Mouse (Mus musculus) spleen, postnatal 10 days (tissue): ENCODE data around the gene Degs2.
"Not testable (repeated sequence)": the region's sequence is repeated elsewhere in the genome, so short reads cannot be mapped to it uniquely, and the experiment has no call there.

ENCODE experiments used
- DNase-seq, 2 experiments: peaks; one replicate each; pipeline ENCODE4 v3.0.0; 2021 to 2022; ENCODE audit warnings: low spot score in 2 of 2

The Degs2 gene

DNA sequence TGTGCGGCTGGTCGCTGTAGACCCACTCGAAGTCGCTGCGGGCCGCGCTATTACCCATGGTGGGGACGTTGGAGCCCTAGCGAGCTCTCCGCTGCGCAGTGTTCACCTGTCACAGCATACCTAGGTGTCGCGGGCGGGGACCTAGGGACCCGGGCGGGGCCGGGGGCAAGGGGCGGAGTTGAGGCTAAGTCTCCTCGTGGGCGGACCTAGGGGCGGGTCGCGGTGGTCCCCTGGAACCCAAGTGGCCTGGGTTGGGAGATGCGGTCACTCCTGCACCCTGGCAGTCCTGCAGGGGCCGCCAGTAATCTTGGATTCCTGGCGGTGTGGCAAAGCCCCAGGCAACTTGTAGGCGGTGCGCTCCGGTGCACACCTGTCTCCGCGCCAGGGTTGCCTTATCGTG lies at the start of gene Degs2:
TSS of gene Degs2 (minus strand) at position 131 of the 400 bp plus-strand sequence.
- no peak for DNase-seq

DNA sequence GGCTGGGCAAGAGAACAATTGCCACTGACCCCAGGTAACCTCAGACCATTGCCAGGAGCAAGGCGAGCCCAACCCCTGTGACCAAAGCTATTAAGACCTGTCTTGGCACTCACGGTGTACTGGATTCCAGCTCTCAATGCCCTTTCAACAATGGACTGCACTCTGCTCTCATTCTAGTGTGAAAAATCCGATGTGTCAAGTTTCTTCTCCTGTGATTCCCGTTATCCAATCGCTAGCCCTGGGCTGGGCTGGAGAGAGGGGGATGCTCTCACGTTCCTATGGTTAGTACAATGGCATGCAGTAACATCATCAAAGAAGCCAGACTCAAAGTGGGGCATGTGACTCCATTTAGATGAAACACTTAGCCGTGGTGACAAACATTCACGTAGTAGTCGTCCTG lies 49.7 kb upstream of the Degs2 start:
- no peak for DNase-seq

DNA sequence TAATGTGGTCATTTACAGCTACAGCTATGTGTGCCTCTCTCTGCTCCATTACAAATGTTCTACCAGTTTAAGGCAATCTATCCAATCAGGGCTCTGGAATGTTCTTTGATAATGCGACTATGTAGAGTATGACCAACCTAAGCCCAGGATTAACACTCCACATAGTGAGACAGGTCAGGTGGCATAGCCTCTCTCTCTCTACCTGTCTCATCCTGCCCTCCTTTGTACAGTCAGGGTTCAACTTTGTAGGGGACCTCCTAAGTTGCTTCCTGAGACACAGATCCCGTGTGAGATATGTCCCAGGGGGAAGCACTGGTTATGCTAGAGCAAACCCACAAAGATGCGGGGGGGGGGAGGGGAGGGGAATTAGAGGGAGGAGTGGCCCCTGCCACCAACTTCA lies 48.1 kb upstream of the Degs2 start:
- no peak for DNase-seq

DNA sequence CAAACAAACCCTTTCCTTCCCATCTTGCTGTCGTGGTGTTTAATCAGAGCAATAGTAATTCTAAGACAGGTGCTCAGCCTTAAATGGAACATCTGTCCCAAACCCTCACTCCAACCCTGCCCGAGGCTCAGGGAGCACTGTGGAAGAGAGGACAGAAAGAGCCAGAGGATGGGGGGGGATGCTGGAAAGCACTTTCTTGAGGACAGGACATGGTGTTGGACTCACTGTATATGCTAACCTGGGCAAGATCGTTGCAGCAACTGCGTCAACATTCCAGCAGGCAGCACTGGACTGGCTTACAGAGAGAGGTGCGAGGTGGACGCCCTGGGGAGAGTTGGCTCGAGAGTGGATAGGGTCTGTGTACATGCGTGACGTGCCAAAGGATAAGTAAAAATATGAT lies 47.3 kb upstream of the Degs2 start:
- no peak for DNase-seq

DNA sequence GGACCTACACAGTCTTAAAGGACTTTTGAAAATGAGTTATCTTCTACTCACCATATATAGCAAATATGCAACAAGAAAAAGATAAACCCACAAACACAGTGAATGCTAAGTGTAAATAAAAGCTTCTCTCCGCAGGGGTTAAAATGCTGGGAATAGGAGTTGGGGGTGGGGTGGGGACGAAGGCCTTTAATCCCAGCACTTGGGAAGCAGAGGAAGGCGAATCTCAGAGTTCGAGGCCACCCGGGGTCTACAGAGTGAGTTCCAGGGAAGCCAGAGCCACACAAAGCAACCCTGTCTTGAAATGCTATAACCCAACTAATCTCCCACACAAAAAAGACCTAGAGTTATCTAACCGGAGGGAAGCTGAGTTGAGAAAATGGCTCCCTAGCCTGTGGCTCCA lies 46.9 kb upstream of the Degs2 start:
- DNase-seq: no peak

DNA sequence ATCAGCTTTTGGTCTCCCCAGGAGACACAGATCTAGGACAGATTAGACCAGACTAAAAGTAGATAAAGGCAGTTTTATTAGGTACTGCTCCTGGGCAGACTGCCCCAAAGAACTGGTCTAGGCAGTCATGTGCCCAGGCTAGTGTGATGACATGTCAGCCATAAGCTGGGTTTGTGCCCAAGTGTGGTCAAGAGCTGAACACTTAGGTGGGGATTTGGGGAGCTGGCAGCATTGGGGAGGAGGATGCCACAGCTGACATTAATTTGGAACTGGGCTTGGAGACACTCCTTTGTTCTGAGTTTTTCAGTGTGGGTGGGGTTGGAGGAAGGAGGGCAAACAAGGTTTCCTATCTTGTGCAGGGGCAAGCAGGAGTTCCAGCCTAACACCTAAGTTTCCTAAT lies 43.9 kb upstream of the Degs2 start:
- DNase-seq: no peak

DNA sequence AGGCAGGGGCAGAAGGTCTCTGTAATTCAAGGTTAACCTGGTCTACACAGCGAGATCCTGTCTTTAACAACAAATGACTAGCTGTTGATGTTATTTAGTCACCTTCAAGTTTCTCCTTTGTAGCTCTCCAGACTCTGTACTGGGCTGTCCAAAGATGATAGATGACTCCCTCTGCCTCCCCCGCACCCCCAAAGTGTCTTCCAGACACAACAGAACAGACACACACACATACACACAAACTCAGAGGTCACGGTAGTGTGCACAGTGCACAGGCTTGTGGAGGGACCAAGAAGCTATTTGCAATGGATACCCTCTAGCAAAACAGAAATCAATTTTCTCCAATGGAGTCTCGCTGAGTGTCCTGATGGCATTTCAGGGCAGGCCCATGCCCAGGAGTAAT lies 40.1 kb upstream of the Degs2 start:
- no peak for DNase-seq

DNA sequence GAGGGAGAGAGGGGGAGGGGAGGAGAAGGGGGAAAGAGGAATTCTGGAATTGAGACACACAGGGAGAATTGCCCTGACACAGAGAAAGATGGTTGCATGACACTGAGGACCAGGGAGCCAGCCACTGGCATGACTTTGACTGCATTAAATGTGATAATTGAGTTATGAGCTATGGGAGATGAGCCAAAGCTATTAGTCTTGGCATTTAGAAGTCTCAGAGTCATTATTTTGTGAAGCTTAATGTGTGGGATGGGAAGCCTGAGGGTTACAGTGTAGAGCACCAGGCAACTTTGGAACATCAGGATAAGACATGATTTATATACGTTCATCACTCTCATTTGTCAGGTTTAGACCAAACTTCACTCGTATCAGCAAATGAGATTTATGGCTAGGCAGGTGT lies 39.4 kb upstream of the Degs2 start:
- DNase-seq: no peak

DNA sequence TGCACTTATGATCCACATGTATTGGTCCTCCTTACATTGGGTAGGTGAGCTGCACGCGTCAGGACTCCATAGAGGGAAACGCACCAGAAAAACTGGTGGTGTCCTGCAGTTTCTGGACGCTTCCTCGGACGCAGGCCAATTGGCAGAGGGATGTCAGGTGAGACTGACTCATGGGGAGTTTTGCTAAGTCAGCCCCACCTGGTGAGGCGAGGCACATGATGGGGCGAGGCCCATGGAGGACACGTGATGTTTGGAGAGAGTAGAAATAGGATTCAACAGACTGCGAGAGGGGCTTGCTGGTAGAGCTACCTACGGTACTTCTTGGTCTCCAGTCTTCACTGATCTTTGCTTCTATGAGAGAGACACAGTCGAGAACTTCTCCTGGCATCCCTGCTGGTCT lies 36.6 kb upstream of the Degs2 start:
- DNase-seq: no peak

DNA sequence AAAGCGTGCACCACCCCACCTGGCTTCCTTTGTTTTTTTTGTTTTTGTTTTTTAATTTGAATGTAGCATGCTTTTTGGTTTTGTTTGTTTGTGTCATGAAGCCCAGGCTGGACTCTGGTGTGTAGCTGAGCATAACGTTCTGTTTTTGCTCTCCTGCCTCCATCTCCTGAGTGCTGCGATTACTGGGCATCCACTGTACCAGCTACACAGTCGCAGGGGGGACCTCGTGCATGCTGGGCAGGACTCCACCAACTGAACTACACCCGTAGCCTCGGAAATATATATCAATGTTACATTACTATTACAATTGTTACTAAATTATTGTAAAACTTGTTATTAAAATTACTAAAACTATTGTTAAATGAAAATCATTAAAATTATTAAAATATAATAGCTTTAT lies 35.7 kb upstream of the Degs2 start:
- no peak for DNase-seq

DNA sequence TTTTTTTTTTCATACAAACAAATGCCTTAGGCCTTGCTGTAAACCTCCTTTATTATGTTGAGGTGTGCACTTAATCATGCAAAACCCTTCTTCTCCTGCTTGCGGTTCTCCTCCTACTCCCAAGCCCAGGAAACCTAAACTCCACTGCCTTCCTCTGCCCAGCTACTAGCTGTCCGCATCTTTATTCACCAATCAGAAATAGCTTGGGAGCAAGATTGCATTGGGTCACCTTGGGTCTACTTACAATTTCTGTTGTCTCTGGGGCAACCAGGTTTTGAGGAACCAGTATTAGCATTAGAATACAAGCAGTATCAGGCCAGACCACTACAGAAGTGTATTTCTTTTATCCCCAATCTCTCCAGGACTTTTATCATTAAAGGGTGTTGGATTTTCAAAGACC lies 32.3 kb upstream of the Degs2 start:
- no peak for DNase-seq

DNA sequence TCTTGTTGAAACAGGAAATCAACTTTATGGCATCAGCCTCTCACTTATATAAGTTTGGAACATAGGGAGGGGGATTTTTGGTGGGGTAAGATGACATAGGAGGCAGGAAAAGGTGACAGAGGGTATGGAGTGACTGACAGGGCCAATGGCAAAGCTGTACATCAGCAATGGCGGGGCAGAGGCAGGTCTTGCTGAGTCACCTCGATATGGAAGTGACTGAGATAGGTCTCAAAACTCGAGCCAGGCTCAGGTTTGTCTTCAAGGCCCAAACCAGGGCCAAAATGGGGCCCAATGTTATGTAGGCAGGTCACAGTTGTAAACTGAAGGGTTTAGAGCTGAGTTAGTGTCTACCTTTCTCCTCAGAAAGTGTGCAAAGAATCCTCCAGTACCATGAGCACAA lies 21.7 kb upstream of the Degs2 start:
- no peak for DNase-seq

DNA sequence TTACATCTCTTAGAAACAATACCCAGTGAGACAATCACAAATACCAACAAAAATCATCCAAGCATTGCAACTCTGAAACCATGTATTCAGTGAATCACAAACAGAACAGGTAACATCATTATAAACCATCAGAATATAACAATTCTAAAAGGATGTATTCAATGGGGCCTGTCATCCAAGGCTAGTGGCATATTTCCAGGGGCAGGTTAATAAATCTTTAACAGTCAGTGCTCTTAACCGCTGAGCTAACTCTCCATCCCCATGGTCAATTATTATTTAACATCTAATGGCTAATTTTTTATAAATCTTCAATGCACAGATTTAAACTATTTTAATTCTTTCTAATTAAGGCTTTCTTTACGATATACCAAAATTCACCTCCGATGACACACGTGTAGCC lies 20.3 kb upstream of the Degs2 start:
- DNase-seq: no peak

DNA sequence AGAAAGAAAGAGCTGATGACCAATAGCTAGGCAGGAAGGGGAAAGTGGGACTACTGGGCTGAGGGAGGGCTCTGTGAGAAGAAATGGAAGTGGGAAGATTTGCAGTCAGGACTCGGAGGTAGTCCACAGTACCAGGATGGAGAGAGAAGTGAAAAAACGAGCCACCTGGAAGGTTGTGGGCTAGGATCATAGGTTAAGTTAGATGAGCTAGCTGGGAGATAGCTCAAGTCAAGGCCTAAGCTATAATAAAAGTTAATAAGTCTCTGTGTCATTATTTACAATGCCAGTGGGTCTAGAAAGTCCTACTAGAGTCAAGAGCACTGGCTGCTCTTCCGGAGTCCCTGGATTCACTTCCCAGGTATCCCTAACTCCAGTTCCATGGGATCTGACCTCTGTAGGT lies 16.4 kb upstream of the Degs2 start:
- no peak for DNase-seq

DNA sequence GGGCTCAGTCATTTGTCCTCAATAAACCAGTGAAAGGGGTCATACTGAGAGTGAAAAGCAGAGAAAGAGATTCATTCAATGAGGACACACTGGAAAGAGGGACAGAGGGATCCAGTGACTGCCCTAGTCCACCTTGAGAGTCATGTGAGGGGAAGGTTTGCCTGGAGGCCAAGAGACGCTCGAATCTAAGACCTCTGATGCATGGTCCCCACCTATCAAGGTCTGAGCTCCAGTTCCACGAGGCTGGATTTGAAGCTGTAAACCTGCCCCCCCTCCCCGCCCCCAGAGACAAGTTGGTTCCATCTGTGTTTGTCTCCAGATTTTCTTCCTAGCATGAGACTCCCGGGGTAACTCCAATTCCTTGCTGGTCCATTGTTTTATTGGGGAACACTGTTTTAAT lies 13.7 kb upstream of the Degs2 start:
- no peak for DNase-seq

DNA sequence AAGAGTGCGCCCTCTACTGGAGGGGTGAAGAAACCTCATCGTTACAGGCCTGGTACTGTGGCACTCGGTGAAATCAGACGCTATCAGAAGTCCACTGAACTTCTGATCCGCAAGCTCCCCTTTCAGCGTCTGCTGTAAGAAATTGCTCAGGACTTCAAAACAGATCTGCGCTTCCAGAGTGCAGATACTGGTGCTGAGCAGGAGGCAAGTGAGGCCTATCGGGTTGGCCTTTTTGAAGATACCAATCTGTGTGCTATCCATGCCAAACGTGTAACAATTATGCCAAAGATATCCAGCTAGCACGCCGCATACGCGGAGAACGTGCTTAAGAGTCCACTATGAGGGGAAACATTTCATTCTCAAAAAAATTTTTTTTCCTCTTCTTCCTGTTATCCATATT lies 11.9 kb upstream of the Degs2 start:
- not testable (repeated sequence) for DNase-seq

DNA sequence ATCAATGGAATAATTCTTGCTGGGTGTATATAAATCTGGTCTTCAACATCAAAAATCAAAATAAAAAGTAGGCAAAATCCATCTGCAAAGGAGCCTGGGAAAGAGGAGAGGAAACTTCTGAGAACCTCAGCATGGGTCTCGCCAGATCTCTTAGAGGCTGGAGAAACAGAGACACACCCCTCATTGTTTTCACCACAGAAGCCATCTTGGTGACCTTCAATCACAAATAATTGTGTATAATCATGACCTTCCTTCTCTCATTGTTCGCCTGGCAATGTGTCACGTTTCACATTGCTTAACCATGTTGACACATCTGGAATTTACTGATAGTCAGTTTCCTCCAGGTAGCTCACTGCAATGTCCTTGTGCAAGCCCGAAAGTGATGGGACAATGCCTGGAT lies 10.4 kb upstream of the Degs2 start:
- no peak for DNase-seq

DNA sequence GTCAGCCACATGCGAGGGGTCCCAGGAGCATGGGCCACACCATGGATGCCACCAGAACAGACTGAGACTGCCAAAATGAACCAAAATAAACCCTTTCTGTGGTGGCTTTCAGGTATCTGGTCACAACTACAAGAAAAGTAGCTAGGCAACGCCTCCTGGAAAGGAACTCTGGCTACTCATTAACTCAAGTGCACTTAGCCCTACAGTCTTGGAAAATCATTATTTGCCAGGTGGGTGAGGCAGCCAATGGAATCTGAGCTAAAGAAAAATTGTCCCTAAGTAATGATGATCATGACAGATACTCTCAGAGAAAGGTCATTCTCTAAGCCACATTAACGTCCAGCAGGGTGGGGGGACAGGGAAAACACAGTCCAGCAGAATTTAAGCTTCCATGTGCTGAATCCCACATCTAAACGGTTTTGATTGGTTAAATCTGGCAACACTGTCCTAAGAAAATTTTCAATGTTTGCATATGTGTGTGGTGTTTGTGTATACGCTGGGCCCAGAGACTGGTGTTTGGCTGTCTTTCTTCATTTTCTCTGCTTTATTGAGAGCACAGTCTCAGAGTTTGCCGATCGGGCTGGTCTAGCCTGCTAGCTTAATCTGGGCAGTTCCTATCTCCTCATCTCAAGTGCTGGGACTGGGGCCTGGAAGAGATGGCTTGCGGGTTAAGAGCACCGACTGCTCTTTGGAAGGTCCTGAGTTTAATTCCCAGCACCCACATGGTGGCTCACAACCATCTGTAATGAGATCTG lies 8.9 kb upstream of the Degs2 start:
- no peak for DNase-seq

DNA sequence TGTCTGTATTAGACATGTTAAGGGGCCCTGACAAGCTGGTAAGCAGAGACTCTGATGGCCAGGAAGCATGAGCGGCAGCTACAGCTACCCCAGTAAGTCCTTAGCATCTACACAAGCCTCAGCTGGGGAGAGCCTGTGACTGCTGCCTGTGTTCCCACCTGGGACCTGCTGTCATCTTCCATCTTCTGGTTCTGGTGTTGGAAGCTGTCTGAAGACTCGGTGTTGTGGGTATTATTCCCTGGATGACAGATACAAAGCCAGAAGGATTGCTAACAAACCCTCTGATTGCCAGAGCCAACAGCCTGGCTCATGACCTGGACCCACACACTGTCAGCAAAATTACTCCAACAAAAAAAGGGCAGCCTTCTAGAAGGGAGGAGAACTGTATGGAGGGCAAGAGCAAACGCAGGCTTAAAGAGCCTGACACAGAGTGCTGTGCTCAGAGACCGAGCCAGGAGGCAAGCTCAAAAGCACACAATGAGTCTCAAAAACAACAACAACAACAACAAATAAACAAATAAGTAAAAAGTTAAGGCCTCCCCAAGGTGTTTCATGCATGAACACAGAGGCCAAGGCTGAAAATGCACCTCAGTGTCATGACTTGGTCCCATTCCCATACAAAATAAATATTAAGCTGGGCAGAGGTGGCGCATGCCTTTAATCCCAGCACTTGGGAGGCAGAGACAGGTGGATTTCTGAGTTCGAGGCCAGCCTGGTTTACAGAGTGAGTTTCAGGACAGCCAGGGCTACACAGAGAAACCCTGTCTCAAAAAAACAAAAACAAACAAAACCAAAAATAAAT lies 8.1 kb upstream of the Degs2 start:
- DNase-seq: no peak

DNA sequence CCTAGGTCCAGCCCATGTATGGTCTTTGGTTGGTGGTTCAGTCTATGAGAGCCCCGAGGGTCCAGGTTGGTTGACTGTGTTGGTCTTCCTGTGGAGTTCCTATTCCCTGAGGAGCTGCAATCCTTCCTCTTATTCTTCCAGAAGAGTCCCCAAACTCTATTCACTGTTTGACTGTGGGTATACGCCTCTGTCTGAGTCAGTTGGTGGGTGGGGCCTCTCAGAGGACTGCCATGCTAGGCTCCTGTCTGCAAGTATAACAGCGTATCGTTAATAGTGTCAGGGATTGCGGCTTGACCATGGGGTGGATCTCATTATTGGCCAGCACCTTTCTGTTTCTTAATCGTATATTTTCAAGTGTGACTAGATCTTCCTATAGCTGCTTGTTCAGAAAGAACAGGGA lies 7.3 kb upstream of the Degs2 start:
- DNase-seq: no peak

DNA sequence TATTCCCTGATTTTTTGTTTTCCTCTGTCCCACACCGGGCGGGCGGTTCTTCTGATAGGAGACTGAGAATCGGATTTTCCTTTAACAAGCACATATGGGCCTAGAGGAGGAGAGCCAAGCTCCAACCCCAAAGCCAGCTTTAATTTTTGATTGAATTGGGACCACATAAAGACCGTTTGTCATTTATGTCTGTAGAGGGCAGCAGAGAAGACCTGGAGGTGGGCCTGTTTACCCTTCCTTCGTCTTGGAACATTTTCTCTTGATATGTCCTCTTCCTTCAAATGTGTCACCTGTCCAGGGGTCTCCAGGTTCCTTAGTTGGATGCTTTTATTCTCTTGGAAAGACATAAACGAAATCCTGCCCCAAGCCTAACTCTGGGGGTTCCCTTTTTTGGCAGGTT lies 4.0 kb upstream of the Degs2 start:
- DNase-seq: no peak

DNA sequence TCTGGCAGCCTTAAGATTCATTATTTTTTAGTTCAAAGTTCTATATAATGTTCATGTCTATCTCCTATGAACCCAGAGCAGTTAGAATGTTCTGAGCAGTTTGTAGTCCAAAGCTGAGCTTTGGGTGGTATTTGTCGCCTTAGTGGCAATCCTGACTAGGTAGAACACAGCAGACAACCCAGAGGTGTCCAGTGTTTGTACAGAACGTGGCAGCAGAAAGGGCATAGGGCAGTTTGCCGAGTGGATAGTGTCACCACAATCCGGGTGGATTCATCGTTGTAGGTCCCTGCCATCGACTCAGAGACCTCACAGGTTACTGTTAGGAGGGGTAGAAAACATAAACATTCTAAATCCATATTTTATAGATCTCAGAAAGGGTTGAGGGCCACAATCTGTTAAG lies 3.4 kb upstream of the Degs2 start:
- no peak for DNase-seq

DNA sequence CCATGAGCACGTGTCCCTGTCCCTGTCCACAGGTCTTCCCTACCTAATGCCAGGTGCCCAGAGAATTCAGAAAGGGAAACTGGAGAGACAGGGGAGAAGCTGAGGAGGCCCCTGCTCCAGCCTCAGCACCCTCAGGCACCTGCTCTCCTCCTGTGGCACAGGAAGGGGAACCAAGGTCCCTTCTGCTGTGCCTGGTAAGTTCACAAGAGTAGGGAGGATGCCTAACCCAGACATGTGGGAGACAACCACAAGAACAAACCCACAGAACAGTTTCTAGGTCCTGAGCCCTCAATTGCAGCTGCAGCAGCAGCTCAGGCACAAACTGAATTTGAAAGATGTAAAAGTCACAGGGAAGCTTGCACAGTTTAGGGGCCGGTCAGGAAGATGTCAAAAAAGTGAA lies 894 bp downstream of the Degs2 start:
- DNase-seq: no peak

DNA sequence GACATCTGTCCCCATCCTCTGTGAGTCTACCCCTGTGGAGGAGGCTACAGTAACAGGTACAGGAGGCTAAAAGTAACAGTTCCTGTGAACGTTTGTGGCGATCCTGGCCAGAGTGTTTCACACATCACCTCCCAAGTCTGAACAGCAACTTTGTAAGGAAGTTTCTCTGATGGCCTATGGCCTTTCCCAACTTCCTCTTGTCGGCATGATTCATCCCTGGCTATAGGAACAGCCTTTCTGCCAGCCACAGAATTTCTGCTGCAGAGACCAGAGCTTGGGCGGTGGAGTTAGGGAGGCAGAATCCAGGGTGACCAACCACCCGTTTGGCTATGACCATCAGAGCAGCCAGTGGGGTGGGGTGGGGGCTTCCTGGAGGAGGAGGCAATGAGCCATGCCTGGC lies 2.1 kb downstream of the Degs2 start:
- no peak for DNase-seq
